Mouse (Mus musculus): ENCODE results near the gene Olfml3. TPM values are rescaled to one million over a fixed set of nuclear protein-coding genes. Genes with fewer than 3 reads are reported as not detected.

Gene Olfml3
- total RNA-seq, 2 experiments from 2014 or later: 6.7 to 8.2 TPM

Other genes starting within 250 kb of the Olfml3 start
- gene Syt6, start 162.8 kb downstream of the Olfml3 start, total RNA-seq (2021): not detected
- gene Atg4a-ps, start 91.9 kb downstream of the Olfml3 start, total RNA-seq (2021): 1 to 10 TPM in 1 of 2 experiments, under 1 TPM in 1; 0.13 to 3.5 TPM
- not detected for gene Gm10964, start 1.4 kb upstream of the Olfml3 start, total RNA-seq (2021)
- gene Hipk1, start 53.6 kb upstream of the Olfml3 start, total RNA-seq (2021): 10 to 100 TPM; 45.8 to 71.0 TPM
- gene Dclre1b, start 71.4 kb upstream of the Olfml3 start, total RNA-seq (2021): 1 to 10 TPM; 3.7 to 7.1 TPM
- 10 to 100 TPM in 1 of 2 experiments, 1 to 10 TPM in 1; 8.6 to 10.6 TPM for gene Ap4b1, start 71.5 kb upstream of the Olfml3 start, total RNA-seq (2021)
- under 1 TPM in 1 of 2 experiments, not detected in 1; 0.11 TPM for gene Gm43064, start 71.6 kb upstream of the Olfml3 start, total RNA-seq (2021)
- gene Bcl2l15, start 94.6 kb upstream of the Olfml3 start, total RNA-seq (2021): under 1 TPM in 1 of 2 experiments, not detected in 1; 0.33 TPM
- gene Ptpn22, start 121.8 kb upstream of the Olfml3 start, total RNA-seq (2021): under 1 TPM; 0.37 to 0.75 TPM
- gene Rsbn1, start 176.1 kb upstream of the Olfml3 start, total RNA-seq (2021): 1 to 10 TPM; 6.0 to 7.2 TPM
- gene Phtf1, start 230.1 kb upstream of the Olfml3 start, total RNA-seq (2021): 1 to 10 TPM; 6.1 to 6.3 TPM